In genomic region chr19:12499485-12499884, GRCm38 (mm10) we compare ENCODE assay signal across 9 mouse cellular contexts. TPM values are rescaled to one million over a fixed set of nuclear protein-coding genes. Genes with fewer than 3 reads are reported as not detected.
A peak's percentile ranks its signal among the peaks of the same experiment; 100 is the strongest.
DNase-seq lines count a peak whose midpoint lies in the region; ATAC-seq and TF ChIP-seq lines count a peak whose summit lies in the region.
"Had no signal": no experiment of that assay in that cellular context is flagged by ENCODE, and none has a peak within 500 bp of the region (broad histone marks: within the 10 kb centered on the region; RNA-seq: fewer than 3 reads in every experiment).

No protein-coding gene starts in this region.

- H3K79me2 ChIP-seq in heart, adult 2 months (replicated peaks; ENCODE audit: control insufficient read depth, insufficient read depth, low read length): no peaks in the 10 kb centered on the region

- no peak overlapping the region for H3K4me3 ChIP-seq in heart, adult 2 months
- peak overlapping the region; percentile 84 for H3K4me3 ChIP-seq in forebrain, embryonic 13.5 days
- H3K4me3 ChIP-seq in midbrain, embryonic 10.5 days: peak overlapping the region; percentile 96

- H3K36me3 ChIP-seq in heart, adult 2 months (ENCODE audit: control insufficient read depth, insufficient read depth, low read length): no peaks in the 10 kb centered on the region; the same call in 1 of the 2 replicates
- H3K36me3 ChIP-seq in forebrain, embryonic 13.5 days (ENCODE audit: poor library complexity, severe bottlenecking): peaks cover 13% of the 10 kb centered on the region; the same call in 1 of the 2 replicates
- peaks cover 36% of the 10 kb centered on the region for H3K36me3 ChIP-seq in midbrain, embryonic 10.5 days

- ATAC-seq in forebrain, embryonic 13.5 days: no peak

- no peak for DNase-seq in heart, adult 2 months
- DNase-seq in heart, postnatal 4 days: no peak
- DNase-seq in 3134 (ENCODE audit: extremely low read depth, insufficient read length, low spot score): peak; percentile 16
- peak; percentile 44 for DNase-seq in midbrain, embryonic 10.5 days (ENCODE audit: low spot score)
- DNase-seq in thymus, postnatal 0 days (ENCODE audit: low spot score): no peak
- no peak for DNase-seq in adrenal gland, postnatal 36 days
- DNase-seq in left cerebral cortex, postnatal 4 days: no peak
- DNase-seq: adrenal gland, adult 2 months had no signal

- peak overlapping the region; percentile 87 for H3K4me2 ChIP-seq in forebrain, embryonic 13.5 days

- TF ChIP-seq EP300 in heart, adult 2 months (IDR thresholded peaks at IDR 0.05; ENCODE audit: insufficient read depth, low read depth, low read length): no peak

- peaks cover 6% of the 10 kb centered on the region for H3K27me3 ChIP-seq in heart, adult 2 months (ENCODE audit: control insufficient read depth, insufficient read depth, low read length)
- H3K27me3 ChIP-seq in forebrain, embryonic 13.5 days: no peaks in the 10 kb centered on the region
- H3K27me3 ChIP-seq in midbrain, embryonic 10.5 days (ENCODE audit: low read depth, poor library complexity, severe bottlenecking): no peaks in the 10 kb centered on the region

- H3K9me3 ChIP-seq in forebrain, embryonic 13.5 days (replicated peaks): no peaks in the 10 kb centered on the region
- H3K9me3 ChIP-seq in midbrain, embryonic 10.5 days (replicated peaks): no peaks in the 10 kb centered on the region

- WGBS in heart, adult 2 months: 17% methylated on average over 2 of the region's 2 CpGs
- 5% methylated on average over 2 of the region's 2 CpGs for WGBS in forebrain, embryonic 13.5 days
- 6% methylated on average over 2 of the region's 2 CpGs for WGBS in midbrain, embryonic 10.5 days

- no peak overlapping the region for H3K9ac ChIP-seq in heart, adult 2 months (ENCODE audit: low read depth, low read length)
- peak overlapping the region; percentile 91 for H3K9ac ChIP-seq in forebrain, embryonic 13.5 days

- intact Hi-C loops in heart, adult 2 months (cut with DNase I): no loop called here
- intact Hi-C loops in left cerebral cortex, postnatal 4 days (cut with DNase I): no loop called here

- H3K27ac ChIP-seq in heart, adult 2 months: peak overlapping the region; percentile 33; the same call in 1 of the 2 replicates
- peak overlapping the region; percentile 89; the same call in 1 of the 2 replicates for H3K27ac ChIP-seq in forebrain, embryonic 13.5 days
- peak overlapping the region; percentile 99 for H3K27ac ChIP-seq in midbrain, embryonic 10.5 days (replicated peaks)

- no peak for TF ChIP-seq CTCF in heart, adult 2 months (IDR thresholded peaks at IDR 0.05)

- TF ChIP-seq POLR2A in heart, adult 2 months (IDR thresholded peaks at IDR 0.05; ENCODE audit: insufficient read depth, low read depth, low read length): no peak; the same call in 1 of the 2 replicates

- no peaks in the 10 kb centered on the region; the same call in 1 of the 2 replicates for H3K4me1 ChIP-seq in heart, adult 2 months (ENCODE audit: control insufficient read depth, insufficient read depth, low read length)
- H3K4me1 ChIP-seq in forebrain, embryonic 13.5 days: peaks cover 45% of the 10 kb centered on the region
- H3K4me1 ChIP-seq in midbrain, embryonic 10.5 days: peaks cover 68% of the 10 kb centered on the region

RNA-seq across cellular contexts. Expression of gene Dtx4, which starts 1.8 kb away (rescaled TPM):
- total RNA-seq in heart, adult 2 months (2021): 1 to 10 TPM; 5.7 to 6.2 TPM
- 3.7 and 5.0 TPM in 2 replicates for polyA plus RNA-seq in heart, adult 2 months (2012; rRNA removed)
- total RNA-seq in heart, postnatal 4 days (2021): 1 to 10 TPM; 7.7 to 8.9 TPM
- 16.9 and 20.0 TPM in 2 replicates for polyA plus RNA-seq in forebrain, embryonic 13.5 days (2015; fragmentation: Nextera tagmentation; extraction: Ambion mirVana)
- 54.9 and 59.2 TPM in 2 replicates for polyA plus RNA-seq in midbrain, embryonic 10.5 days (2016; fragmentation: Nextera tagmentation; extraction: Ambion mirVana)
- 3.4 and 4.3 TPM in 2 replicates for polyA plus RNA-seq in thymus, postnatal 0 days (2015; fragmentation: Nextera tagmentation; extraction: Ambion mirVana)
- total RNA-seq in adrenal gland, postnatal 36 days (2021): 10 to 100 TPM; 11.4 to 17.6 TPM
- total RNA-seq in left cerebral cortex, postnatal 4 days (2021): 100 to 1,000 TPM; 124 to 146 TPM

RNA-seq across cellular contexts. Expression of gene Mpeg1, which starts 38.9 kb away (rescaled TPM):
- 1 to 10 TPM; 7.4 to 8.0 TPM for total RNA-seq in heart, adult 2 months (2021)
- polyA plus RNA-seq in heart, adult 2 months (2012; rRNA removed): 3.5 and 4.3 TPM in 2 replicates
- total RNA-seq in heart, postnatal 4 days (2021): 1 to 10 TPM; 4.5 to 5.7 TPM
- 0.30 and 0.48 TPM in 2 replicates for polyA plus RNA-seq in forebrain, embryonic 13.5 days (2015; fragmentation: Nextera tagmentation; extraction: Ambion mirVana)
- polyA plus RNA-seq in midbrain, embryonic 10.5 days (2016; fragmentation: Nextera tagmentation; extraction: Ambion mirVana): 0.19 and 0.40 TPM in 2 replicates
- polyA plus RNA-seq in thymus, postnatal 0 days (2015; fragmentation: Nextera tagmentation; extraction: Ambion mirVana): 2.6 and 2.9 TPM in 2 replicates
- total RNA-seq in adrenal gland, postnatal 36 days (2021): 10 to 100 TPM; 23.7 to 25.0 TPM
- total RNA-seq in left cerebral cortex, postnatal 4 days (2021): 1 to 10 TPM; 3.7 to 5.0 TPM

RNA-seq across cellular contexts. Expression of gene Fam111a, which starts 46.1 kb away (rescaled TPM):
- total RNA-seq in heart, adult 2 months (2021): 1 to 10 TPM; 4.4 to 4.7 TPM
- 1.5 and 2.7 TPM in 2 replicates for polyA plus RNA-seq in heart, adult 2 months (2012; rRNA removed)
- total RNA-seq in heart, postnatal 4 days (2021): 10 to 100 TPM; 23.1 to 23.8 TPM
- 12.4 and 13.4 TPM in 2 replicates for polyA plus RNA-seq in forebrain, embryonic 13.5 days (2015; fragmentation: Nextera tagmentation; extraction: Ambion mirVana)
- 20.9 and 21.0 TPM in 2 replicates for polyA plus RNA-seq in midbrain, embryonic 10.5 days (2016; fragmentation: Nextera tagmentation; extraction: Ambion mirVana)
- polyA plus RNA-seq in thymus, postnatal 0 days (2015; fragmentation: Nextera tagmentation; extraction: Ambion mirVana): 32.3 and 35.0 TPM in 2 replicates
- total RNA-seq in adrenal gland, postnatal 36 days (2021): 1 to 10 TPM; 3.2 to 6.4 TPM
- total RNA-seq in left cerebral cortex, postnatal 4 days (2021): 1 to 10 TPM; 6.3 to 7.6 TPM

Comparison
In these comparisons a context has a peak if more than half of its experiments do, and no peak if none do; other contexts are left out.
1. DNase-seq: peak in 3134 (single experiment) and midbrain, embryonic 10.5 days (single experiment); none in heart, adult 2 months (0 of 2), heart, postnatal 4 days (single experiment), thymus, postnatal 0 days (single experiment), adrenal gland, postnatal 36 days (0 of 2) and left cerebral cortex, postnatal 4 days (single experiment).
2. H3K27ac ChIP-seq: peak in every context shown above with its lines; median percentile 99 in midbrain, embryonic 10.5 days; 89 in forebrain, embryonic 13.5 days; 33 in heart, adult 2 months.
3. RNA of gene Dtx4, which starts 1.8 kb away (total RNA-seq): 124 to 146 TPM in left cerebral cortex, postnatal 4 days; 11.4 to 17.6 TPM in adrenal gland, postnatal 36 days, 7.7 to 8.9 TPM in heart, postnatal 4 days and 5.7 to 6.2 TPM in heart, adult 2 months; every median in the first group is over 4 times any median in the second.